Mouse (Mus musculus) gastrocnemius, postnatal 36 days (tissue): ENCODE data around the gene Mak. TPM values are rescaled to one million over a fixed set of nuclear protein-coding genes. Genes with fewer than 3 reads are reported as not detected.

ENCODE experiments used
- DNase-seq, 2 experiments: peaks; one replicate each; pipeline ENCODE4 v3.0.0; 2022
- intact Hi-C: fragments of 180-260 bp; cut with DNase I; formaldehyde crosslinking; loops from one replicate; pipeline ENCODE4 v1.15.1; 2025
- long read RNA-seq, 2 experiments: library from polyadenylated mRNA; stranded (forward); transcript quantifications; one replicate each; pipeline ENCODE4 v2.0.0; 2021
- total RNA-seq, 2 experiments: library from RNA; stranded (reverse); gene quantifications; 2 replicates each; pipeline ENCODE4 v1.2.3; 2021

Gene Mak
- not detected for total RNA-seq
- long read RNA-seq, experiment 1 = 0 reads
- long read RNA-seq, experiment 2, partial matches to known transcripts = 0 of 1 reads
- long read RNA-seq, experiment 2, other reads (novel, unspliced or antisense) = 1 of 1 reads

DNA sequence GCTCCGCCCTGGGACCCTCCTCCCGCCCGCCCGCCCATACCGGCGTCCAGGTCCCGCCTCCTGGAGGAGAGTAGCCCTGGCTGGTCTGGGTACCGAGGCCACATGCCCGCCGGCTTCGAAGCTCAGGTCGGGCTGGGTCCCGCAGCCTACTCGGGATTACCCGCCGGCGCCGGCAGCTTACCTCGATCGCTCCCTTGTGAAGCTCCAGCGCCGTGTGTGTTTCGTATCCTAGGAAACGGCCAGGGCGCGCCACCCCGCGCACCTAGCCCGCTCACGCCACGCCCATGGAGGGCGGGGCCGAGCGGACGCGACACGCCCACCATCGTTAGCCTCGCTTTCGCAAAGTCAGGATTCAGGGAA, at the start of gene Mak:
Mak (minus strand) TSS at position 286 of the 360 bp plus-strand sequence.
- no peak for DNase-seq
- intact Hi-C loops = no loop called here

DNA sequence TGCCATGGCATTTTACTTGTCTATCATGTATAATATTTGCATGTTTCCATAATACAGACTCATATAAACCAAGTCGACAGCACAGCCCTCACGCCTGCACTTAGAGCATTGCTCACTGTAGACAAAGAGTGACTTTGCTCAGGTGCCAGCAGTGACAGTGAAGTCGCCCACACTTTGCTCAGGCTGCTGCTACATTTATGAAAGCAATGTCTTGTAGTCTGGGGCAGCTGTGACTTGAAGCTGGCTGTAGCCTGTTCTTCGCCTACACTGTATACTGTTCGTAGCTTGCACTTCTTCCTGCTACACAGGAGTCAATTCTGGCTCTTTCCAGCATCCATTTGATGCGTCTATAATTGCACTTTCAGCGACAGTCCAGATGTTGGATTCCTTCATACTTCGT, 49.6 kb upstream of the Mak start:
- DNase-seq = no peak
- intact Hi-C loops = no loop called here

DNA sequence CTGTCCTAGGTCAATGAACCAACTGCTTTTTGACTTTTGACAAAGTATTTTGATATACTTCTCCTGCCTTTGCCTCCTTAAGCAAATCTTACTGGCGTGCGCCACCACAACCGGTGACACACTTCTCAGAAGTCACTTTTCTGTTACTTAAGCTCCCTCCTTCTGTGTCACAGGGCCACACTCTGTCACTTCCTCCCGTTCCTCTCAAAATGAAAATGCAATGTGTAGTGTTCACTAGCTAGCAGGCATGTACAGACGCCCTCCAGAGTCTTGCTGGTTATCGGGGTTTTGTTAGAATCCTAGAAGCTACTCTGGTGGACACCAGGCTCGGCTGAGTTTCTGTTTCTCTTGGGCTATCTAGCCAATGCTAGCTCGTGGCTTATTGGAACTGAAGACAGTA, 48.8 kb upstream of the Mak start:
- intact Hi-C loops = no loop called here
- no peak for DNase-seq

DNA sequence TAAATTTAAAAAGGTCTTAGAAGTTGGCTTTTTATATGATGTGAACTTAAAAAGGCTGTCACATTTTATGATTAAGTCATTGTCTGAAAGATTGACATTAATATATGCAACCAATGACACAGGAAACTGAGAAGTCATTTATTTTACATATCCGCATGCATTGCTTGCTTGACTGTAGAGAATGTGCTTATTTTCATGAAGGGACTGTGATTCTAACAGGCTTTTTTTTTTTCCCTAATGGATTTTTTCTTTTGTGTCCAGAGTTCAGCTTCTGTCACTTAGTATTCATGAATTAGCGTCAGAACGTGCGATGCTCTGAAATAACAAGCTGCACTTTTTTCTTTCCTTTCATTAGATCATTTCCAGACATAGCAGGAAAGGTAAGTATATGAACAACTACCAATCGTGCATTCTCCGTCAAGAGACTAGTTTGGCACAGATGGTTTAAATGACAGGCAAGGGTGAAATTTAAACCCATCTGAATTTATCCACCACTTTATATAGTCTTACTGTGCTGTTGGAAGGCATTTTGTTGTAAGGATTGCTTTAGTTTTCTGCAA, 44.2 kb upstream of the Mak start:
- DNase-seq = no peak
- intact Hi-C loops = no loop called here

DNA sequence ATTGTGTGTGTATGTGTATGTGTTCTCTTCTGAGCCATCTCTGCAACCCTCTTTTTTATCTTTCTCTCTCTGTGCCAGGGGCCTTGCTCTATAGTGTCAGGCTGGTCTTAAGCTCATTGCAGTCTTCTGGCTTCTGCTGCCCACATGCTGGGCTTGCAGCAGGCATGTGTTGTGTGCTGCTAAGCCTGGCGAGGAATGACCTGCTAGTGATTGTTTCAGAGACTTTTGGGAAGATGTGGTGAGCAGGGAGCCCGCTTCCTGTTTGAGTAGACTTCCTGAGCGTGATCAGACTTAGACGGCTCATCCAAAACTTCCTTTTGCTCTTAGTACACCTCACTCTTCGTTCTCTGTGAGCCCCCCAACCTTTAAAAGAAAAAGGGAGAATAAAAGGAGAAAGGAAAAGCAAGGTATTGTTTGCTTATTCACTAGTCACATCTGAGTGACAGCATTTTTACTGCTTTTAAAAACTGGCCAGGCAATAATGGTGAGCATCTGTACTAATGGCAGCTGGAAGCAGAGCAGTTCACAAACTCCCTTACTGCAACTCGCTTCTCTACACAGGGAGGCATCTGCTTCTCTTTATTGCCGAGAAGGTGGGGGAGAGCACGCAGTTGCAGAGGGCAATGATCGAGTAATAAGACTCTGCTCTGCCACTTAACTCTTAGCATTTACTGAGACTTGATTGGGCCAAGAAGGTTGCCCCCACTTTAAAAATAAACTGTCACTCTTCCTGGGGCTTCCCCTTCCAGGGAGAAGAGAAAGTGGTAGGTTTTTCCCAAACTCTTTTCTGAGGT, 39.8 kb upstream of the Mak start:
- intact Hi-C loops = no loop called here
- DNase-seq = no peak

DNA sequence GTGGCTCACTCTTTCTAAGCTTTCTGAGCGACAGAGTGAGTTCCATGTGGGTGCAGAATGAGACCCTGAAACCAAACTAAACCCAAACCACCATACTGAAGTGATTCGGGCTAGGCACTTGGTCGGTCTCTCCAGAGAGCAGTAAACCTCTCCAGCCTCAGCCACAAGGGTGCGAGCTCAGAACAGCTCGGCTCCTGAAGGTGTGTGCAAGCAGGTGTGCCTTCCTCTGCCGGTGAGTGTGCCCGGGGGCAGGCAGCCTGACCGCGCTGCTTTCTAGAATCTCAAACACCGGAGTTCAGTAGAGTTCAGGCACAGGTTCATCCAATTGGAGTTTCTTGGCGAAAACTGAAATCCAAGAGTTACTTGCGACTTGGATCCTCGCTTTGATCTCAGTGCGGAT, 34.4 kb upstream of the Mak start, which contains the start of gene Sycp2l:
Sycp2l (plus strand) TSS at position 368 of the 400 bp plus-strand sequence.
- DNase-seq = no peak
- intact Hi-C loops = no loop called here

DNA sequence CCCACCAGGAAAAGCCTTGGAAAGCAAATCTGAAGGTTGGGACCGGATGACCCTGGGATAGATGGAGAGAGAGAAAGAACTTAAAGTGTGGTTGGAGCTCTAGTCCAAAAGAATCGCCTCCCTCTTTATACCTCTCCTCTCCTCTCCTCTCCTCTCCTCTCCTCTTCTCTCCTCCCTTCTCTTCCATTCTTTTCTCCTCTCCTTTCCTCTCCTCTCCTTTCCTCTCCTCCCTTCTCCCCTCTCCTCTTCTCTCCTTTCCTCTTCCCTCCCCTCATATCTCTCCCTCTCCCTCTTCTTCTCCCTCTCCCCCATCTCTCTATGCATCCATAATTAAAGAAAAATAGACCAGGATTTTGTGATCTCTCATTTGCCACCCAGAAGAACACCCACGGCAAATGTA, 31.4 kb upstream of the Mak start, which contains the start of gene Gcm2:
Gcm2 (minus strand) TSS at position 101 of the 400 bp plus-strand sequence.
- intact Hi-C loops = no loop called here

DNA sequence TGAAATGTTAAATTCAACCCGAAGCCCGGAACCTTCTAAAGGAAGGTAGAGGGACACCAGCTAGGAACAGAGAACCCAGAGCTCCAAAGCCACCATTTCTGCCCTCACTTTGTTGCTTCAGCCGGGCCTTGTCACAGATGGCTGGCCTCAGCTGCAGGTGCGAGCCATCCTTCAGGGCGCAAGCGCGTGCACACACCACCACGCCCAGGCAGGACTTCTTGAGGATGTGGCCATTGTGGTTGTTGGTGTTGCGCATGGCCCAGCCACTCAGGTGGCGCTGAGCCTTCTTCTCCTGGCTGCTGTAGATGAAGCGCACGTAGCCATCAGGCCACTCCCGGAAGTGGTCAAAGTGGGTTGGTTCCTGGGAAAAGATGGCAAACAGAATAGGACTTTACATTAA, 26.0 kb upstream of the Mak start:
- intact Hi-C loops = no loop called here
- DNase-seq = no peak

More for the DNA sequence above, 31.4 kb upstream of the Mak start, which contains the start of gene Gcm2:
- no peak for DNase-seq

DNA sequence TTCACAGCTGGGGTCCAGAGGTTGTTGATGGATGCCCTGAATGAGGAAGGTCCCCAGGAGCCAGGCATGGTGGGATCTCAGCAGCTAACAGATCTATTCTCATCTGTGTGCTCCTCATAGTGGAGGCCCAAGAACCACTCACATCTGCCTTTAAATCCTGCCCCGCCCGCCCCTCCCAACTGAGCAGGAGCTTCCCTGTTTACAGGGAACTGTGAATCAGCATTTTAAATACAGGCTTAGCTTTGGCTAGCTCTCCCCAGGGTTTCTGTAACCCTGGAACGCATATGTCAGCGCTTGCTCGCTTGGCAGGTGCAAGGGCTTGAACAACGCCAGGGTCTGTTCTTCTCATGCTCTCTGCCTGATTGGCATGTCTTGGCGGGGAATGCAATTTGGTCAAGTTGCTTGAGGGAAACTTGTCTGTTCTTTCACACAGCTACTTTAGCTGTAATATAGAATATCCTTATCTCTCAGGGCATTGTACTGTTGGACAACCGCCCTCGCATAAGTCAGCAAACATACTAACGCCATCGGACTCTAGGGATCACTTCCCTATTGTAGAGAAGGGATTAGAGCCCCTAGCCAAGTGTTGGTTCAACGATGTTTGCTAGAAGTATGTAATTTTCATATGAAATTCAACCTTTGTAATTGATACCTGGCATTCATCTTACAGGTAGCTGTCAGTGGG, 24.5 kb upstream of the Mak start:
- DNase-seq = no peak
- intact Hi-C loops = no loop called here

DNA sequence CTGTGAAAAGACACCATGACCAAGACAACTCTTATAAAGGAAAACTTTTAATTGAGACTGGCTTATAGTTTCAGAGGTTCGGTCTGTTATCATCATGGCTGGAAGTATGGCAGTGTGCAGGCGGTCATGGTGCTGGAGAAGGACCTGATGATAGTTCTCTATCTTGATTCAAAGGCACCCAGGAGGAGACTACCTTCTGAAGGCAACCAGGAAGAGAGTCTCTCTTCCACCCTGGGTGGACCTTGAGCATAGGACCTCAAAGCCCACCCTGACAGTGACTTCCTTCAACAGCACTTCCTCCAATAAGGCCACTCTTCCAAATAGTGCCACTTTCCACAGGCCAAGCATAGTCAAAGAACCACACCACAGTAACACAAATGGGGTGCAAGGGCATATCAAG, 20.5 kb upstream of the Mak start:
- intact Hi-C loops = no loop called here
- no peak for DNase-seq

DNA sequence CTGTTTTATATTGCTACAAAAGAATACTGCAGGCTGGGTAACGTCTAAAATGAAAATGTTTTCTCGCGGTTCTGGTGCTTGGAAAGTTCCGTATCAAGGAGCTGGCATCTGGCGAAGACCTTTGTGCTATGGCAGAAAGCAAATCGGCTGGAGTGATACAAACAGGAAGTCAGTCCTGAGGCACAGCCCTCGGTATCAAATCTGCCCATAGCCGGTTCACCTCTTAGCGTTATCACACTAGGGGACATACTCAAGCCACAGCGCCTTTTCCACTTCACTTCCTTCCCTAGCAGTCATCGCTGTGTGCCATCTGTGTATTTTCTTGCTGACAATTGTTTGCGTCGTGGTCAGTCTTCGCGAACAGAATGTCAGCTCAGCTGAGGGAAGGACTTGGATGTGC, 18.8 kb upstream of the Mak start:
- no peak for DNase-seq
- intact Hi-C loops = no loop called here

DNA sequence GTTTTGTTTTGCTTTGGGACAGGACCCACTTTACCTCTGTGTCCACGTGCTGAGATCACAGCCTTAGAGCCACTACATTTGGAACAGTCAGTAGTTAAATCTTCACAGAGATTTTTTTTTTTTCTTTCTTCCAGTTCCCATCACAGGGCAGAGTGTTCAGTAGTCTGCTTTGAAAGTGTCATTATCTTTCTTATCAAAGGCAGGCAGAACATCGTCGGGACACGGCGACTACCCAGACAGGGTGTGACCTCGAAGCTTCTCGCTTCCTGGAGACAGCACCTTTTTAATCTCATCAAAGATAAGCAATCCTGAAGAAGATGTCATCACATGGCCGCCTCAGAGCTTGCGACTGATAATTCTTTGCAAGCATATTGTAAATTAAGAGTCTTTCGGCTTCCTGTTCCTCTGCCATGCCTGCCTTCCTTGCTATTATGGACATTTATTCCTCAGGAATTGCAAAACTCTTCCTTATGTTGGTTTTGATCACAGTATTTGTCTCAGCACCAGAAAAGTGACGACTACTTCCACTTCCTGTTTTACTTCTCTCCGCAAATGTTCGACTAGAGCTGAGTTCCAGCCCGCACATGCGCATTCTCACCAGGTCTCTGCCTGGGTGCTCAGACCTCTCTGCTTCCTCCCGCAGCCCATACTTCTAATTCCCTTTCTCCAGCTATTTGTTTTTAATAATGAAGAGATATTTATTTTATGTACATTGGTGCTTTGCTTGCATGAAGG, 18.0 kb upstream of the Mak start:
- intact Hi-C loops = no loop called here
- no peak for DNase-seq

DNA sequence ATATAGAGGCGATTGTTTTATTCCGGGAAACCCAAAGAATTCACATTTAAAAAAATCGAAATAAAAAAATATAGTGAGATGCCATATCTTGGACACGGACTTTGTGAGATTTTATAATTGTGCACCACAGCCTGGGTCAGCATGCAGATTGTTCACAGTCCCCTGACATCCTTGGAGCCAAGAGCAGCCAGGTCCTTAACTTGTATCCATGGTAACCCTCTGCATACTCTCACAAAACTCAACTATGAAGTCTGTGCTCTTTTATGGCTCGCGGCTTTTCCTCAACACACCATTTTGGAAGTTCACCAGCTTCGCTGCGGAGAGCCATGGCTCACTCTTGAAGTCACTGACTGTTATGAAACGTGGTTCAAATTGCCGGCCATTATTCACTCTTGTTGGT, 14.7 kb upstream of the Mak start:
- no peak for DNase-seq
- intact Hi-C loops = no loop called here

DNA sequence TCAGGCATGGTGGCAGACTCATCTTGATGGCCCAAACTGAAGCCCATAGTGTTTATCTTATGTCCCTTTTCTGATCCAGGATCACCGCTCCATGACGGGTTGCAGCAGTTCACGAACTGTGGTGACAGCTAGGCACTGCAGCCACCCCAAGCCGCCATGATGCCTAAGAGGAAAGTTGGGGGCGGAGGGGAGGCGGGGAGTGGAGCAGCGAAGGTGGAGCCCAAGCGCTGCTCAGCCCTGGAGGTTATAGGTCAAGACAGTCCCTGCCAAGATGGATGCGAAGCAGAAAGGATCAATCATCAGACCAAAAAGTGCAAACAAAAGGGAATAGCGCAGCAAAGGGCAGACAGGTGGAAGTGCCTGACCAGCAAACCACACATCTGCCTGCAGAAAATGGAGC, 11.8 kb upstream of the Mak start:
- intact Hi-C loops = no loop called here
- DNase-seq = no peak

DNA sequence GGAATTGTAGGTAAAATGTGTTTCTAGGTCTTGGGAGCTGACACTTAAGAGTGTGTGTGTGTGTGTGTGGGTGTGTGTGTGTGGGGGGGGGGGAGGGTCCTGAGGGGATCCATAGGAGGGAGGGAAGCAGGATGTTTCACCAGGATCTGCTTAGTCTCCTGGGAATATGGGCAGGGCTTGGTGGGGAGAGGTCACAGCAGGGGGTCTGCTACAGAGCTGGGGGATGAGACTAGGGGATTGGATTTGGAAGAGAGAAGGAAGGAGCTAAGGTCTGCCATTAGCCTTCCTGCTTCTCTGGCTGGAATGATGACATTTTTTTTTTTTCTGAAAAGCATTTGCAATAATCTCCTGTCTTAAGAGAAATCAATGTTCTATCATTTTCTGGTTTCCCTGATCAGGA, 9.2 kb upstream of the Mak start:
- no peak for DNase-seq
- intact Hi-C loops = loop anchor here (5.0 kb wide), 1 partner anchor 149 kb away; no protein-coding TSS in a partner anchor

DNA sequence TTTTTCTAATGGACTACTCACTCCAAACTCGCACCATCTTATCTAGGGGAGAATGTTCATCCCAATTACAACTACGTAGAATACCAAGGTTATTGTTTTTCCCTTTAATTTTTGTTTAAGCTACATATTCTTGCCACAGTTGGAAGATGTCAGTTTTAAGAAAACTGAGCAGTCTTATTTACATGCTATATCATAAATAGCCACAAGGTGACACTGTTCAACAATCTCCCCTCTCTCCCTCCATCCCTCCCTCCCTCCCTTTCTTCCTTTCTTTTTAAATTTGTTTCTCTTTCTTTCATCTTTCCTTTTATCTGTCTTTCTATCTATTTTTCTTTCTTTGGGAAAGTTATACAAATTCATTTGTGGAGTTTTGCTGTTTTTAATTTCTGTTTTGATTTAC, 5.6 kb upstream of the Mak start:
- intact Hi-C loops = loop anchor here (5.0 kb wide), 1 partner anchor 152 kb away; no protein-coding TSS in a partner anchor
- no peak for DNase-seq

DNA sequence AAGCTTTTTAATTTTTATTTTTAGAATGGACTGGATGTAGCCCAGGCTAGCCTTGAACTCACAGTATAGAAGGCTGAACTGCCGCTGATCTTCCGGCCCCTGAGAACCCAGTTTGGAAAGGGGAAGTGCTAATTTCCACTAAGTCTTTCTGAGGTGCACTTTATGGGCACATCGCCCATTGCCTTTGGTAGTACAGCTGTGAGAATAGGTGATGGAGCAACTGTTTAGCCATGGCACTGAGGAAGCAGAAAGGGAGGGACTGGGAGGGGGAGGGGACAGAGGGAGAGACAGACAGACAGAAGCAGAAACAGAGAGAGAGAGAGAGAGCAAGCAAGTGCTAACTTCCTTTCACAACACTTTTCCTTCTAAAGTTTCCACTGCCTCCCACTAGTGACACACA, 5.0 kb upstream of the Mak start:
- intact Hi-C loops = no loop called here
- DNase-seq = no peak

DNA sequence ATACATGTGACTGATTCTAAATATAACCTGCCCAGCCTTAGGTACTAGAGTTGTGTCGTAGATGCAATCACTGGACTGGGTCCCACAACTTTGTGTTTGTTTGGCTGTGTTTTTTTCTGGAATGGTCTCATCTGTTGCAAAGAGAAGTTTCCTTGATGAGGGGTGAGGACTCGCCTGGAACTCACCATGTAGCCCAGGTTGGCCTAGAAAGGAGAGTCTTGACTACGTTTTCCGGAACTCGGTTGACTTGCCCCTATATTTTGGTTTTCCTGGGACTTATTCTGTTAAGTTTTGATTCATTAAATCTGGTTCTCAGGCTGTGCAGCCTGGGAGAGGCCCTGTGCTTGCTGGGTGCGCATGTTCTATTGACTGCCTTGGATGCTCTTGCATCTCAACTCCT, 1.2 kb upstream of the Mak start:
- intact Hi-C loops = no loop called here
- DNase-seq = no peak

DNA sequence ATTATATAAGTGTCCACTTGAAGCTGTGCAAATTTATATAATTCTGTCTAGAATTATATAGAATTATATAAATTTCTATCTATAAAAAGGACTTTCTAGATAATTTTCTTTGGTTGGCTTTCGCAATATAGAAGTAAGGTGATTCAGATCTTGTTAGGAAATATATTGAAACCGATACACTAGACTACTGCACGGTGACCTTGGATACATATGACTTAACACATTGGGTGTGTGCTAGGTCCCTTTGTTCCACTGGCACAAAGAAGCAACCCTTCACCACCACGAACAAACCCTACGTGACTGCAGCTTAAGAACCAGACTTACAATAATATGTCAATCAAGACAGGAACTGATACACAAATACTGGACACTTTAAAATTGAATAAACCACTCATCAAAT, 353 bp upstream of the Mak start:
- intact Hi-C loops = no loop called here
- no peak for DNase-seq

DNA sequence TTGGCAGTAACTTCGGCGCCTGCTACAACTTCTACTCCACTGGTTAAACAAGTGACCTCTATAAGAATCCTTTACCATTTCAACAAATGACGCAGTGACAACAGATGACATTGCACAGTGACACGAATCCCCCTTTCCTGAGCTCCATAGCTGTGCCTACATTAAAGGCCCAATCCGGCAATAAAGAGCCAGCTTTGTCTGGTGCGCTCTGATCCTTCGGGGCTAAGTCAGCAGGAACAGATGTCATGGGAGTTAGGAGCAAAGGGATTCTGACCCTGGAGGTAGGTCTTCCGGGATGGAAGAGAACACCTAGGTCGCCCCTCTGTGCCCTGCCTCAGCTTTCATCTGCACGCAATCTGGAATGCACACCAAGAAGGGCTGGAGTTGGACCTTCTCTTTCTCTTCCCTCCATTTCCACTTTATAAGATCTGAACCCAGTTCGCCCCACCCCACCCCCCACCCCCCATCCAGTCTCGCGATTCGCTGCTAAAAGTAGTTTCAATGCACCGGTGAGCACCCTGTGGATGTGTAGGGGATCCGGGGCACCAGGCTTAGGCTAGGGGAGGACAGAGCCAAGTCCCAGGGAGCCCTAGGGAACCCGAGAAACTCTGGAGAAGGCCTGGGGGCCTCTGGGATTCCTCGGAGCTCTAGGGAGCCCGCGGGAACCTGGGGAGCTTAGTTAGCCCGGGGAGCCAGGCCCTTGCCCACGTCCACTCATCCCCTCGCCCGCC, 651 bp downstream of the Mak start:
- intact Hi-C loops = no loop called here

More for the DNA sequence above, 651 bp downstream of the Mak start:
- no peak for DNase-seq
